Mouse (Mus musculus): ENCODE measurements around the gene Stt3b. TPM values are rescaled to one million over a fixed set of nuclear protein-coding genes. Genes with fewer than 3 reads are reported as not detected.

The Stt3b gene
- total RNA-seq (2023), result 100 to 1,000 TPM; 134 to 147 TPM

GRCm38 (mm10) chr9:115310346-115311222, at the start of gene Stt3b:
TSS of gene Stt3b (minus strand) at chr9:115310421.

